Mouse (Mus musculus) megakaryocyte, adult 5-6 weeks (primary cell): ENCODE results near the gene Brsk1. TPM values are rescaled to one million over a fixed set of nuclear protein-coding genes. Genes with fewer than 3 reads are reported as not detected.

Source experiments
- total RNA-seq, 2 experiments: library from RNA; stranded (forward) in 1 of 2; stranded (reverse) in 1 of 2; fragments of 153-499, 151-499 nt in 1 of 2; fragments of 221-1000, 200-1000 nt in 1 of 2; gene quantifications; 2 replicates each; pipeline versions ENCODE4 v1.2.3 to v1.2.4; 2015 to 2017

Brsk1 gene
- total RNA-seq, 2 experiments from 2014 or later, result not detected

Other genes with a start within 250 kb of the Brsk1 start
- 1.1 and 1.8 TPM in 2 replicates for gene Rdh13, start 245.0 kb upstream of the Brsk1 start, total RNA-seq (2015)
- 4.7 and 5.4 TPM in 2 replicates for gene Rdh13, start 245.0 kb upstream of the Brsk1 start, total RNA-seq (2017)
- 1.4 and 5.3 TPM in 2 replicates for gene Eps8l1, start 229.9 kb upstream of the Brsk1 start, total RNA-seq (2015)
- 4.5 and 5.1 TPM in 2 replicates for gene Eps8l1, start 229.9 kb upstream of the Brsk1 start, total RNA-seq (2017)
- gene Ppp1r12c, start 188.9 kb upstream of the Brsk1 start, total RNA-seq (2015), result 106 and 134 TPM in 2 replicates
- gene Ppp1r12c, start 188.9 kb upstream of the Brsk1 start, total RNA-seq (2017), result 146 and 169 TPM in 2 replicates
- 2.6 and 5.8 TPM in 2 replicates for gene Tnnt1, start 174.2 kb upstream of the Brsk1 start, total RNA-seq (2015)
- gene Tnnt1, start 174.2 kb upstream of the Brsk1 start, total RNA-seq (2017), result 8.6 and 13.4 TPM in 2 replicates
- gene Tnni3, start 166.4 kb upstream of the Brsk1 start, total RNA-seq (2015), result 5.1 and 8.8 TPM in 2 replicates
- 1.7 TPM in 1 of 2 replicates, not detected in the other for gene Tnni3, start 166.4 kb upstream of the Brsk1 start, total RNA-seq (2017)
- 1.3 TPM in 2 replicates for gene Dnaaf3, start 158.2 kb upstream of the Brsk1 start, total RNA-seq (2015)
- gene Dnaaf3, start 158.2 kb upstream of the Brsk1 start, total RNA-seq (2017), result 1.0 TPM in 2 replicates
- not detected in 2 replicates for gene Syt5, start 143.1 kb upstream of the Brsk1 start, total RNA-seq (2015)
- not detected in 2 replicates for gene Syt5, start 143.1 kb upstream of the Brsk1 start, total RNA-seq (2017)
- not detected in 2 replicates for gene Ptprh, start 86.6 kb upstream of the Brsk1 start, total RNA-seq (2015)
- not detected in 2 replicates for gene Ptprh, start 86.6 kb upstream of the Brsk1 start, total RNA-seq (2017)
- 8.9 and 10.7 TPM in 2 replicates for gene Tmem86b, start 59.2 kb upstream of the Brsk1 start, total RNA-seq (2015)
- 13.6 and 22.1 TPM in 2 replicates for gene Tmem86b, start 59.2 kb upstream of the Brsk1 start, total RNA-seq (2017)
- gene Ppp6r1, start 31.6 kb upstream of the Brsk1 start, total RNA-seq (2015), result 71.1 and 72.6 TPM in 2 replicates
- gene Ppp6r1, start 31.6 kb upstream of the Brsk1 start, total RNA-seq (2017), result 85.6 and 101 TPM in 2 replicates
- gene Hspbp1, start 5.5 kb upstream of the Brsk1 start, total RNA-seq (2015), result 12.7 and 16.9 TPM in 2 replicates
- gene Hspbp1, start 5.5 kb upstream of the Brsk1 start, total RNA-seq (2017), result 9.8 and 15.3 TPM in 2 replicates
- gene Tmem150b, start 34.6 kb downstream of the Brsk1 start, total RNA-seq (2015), result 11.4 and 13.3 TPM in 2 replicates
- 15.5 and 18.0 TPM in 2 replicates for gene Tmem150b, start 34.6 kb downstream of the Brsk1 start, total RNA-seq (2017)
- gene Kmt5c, start 49.5 kb downstream of the Brsk1 start, total RNA-seq (2015), result 32.4 and 38.4 TPM in 2 replicates
- 44.2 and 58.2 TPM in 2 replicates for gene Kmt5c, start 49.5 kb downstream of the Brsk1 start, total RNA-seq (2017)
- gene Cox6b2, start 62.5 kb downstream of the Brsk1 start, total RNA-seq (2015), result 29.5 and 32.4 TPM in 2 replicates
- gene Cox6b2, start 62.5 kb downstream of the Brsk1 start, total RNA-seq (2017), result 20.5 and 24.8 TPM in 2 replicates
- not detected in 2 replicates for gene Fam71e2, start 80.7 kb downstream of the Brsk1 start, total RNA-seq (2015)
- gene Fam71e2, start 80.7 kb downstream of the Brsk1 start, total RNA-seq (2017), result not detected in 2 replicates
- gene Il11, start 92.3 kb downstream of the Brsk1 start, total RNA-seq (2015), result not detected in 2 replicates
- gene Il11, start 92.3 kb downstream of the Brsk1 start, total RNA-seq (2017), result not detected in 2 replicates
- gene Tmem190, start 92.3 kb downstream of the Brsk1 start, total RNA-seq (2015), result not detected in 2 replicates
- not detected in 2 replicates for gene Tmem190, start 92.3 kb downstream of the Brsk1 start, total RNA-seq (2017)
- gene Tmem238, start 99.1 kb downstream of the Brsk1 start, total RNA-seq (2015), result 1.3 and 3.0 TPM in 2 replicates
- 0.61 and 2.5 TPM in 2 replicates for gene Tmem238, start 99.1 kb downstream of the Brsk1 start, total RNA-seq (2017)
- gene Rpl28, start 102.3 kb downstream of the Brsk1 start, total RNA-seq (2015), result 1,340 and 1,433 TPM in 2 replicates
- gene Rpl28, start 102.3 kb downstream of the Brsk1 start, total RNA-seq (2017), result 535 and 673 TPM in 2 replicates
- 313 and 324 TPM in 2 replicates for gene Ube2s, start 122.0 kb downstream of the Brsk1 start, total RNA-seq (2015)
- 178 and 185 TPM in 2 replicates for gene Ube2s, start 122.0 kb downstream of the Brsk1 start, total RNA-seq (2017)
- gene Shisa7, start 154.1 kb downstream of the Brsk1 start, total RNA-seq (2015), result not detected in 2 replicates
- not detected in 2 replicates for gene Shisa7, start 154.1 kb downstream of the Brsk1 start, total RNA-seq (2017)
- 6.5 and 9.2 TPM in 2 replicates for gene Isoc2b, start 179.7 kb downstream of the Brsk1 start, total RNA-seq (2015)
- gene Isoc2b, start 179.7 kb downstream of the Brsk1 start, total RNA-seq (2017), result 70.2 and 91.2 TPM in 2 replicates
- 2.3 and 3.0 TPM in 2 replicates for gene Isoc2a, start 186.5 kb downstream of the Brsk1 start, total RNA-seq (2015)
- gene Isoc2a, start 186.5 kb downstream of the Brsk1 start, total RNA-seq (2017), result 5.0 TPM in 2 replicates
- not detected in 2 replicates for gene Gm36210, start 215.9 kb downstream of the Brsk1 start, total RNA-seq (2015)
- not detected in 2 replicates for gene Gm36210, start 215.9 kb downstream of the Brsk1 start, total RNA-seq (2017)
- 6.7 and 7.3 TPM in 2 replicates for gene Zfp628, start 224.6 kb downstream of the Brsk1 start, total RNA-seq (2015)
- gene Zfp628, start 224.6 kb downstream of the Brsk1 start, total RNA-seq (2017), result 1.9 and 3.0 TPM in 2 replicates
- 0.13 and 0.82 TPM in 2 replicates for gene Nat14, start 231.4 kb downstream of the Brsk1 start, total RNA-seq (2015)
- gene Nat14, start 231.4 kb downstream of the Brsk1 start, total RNA-seq (2017), result 0.11 and 1.1 TPM in 2 replicates
- not detected in 2 replicates for gene Ssc5d, start 235.2 kb downstream of the Brsk1 start, total RNA-seq (2015)
- 0.04 TPM in 1 of 2 replicates, not detected in the other for gene Ssc5d, start 235.2 kb downstream of the Brsk1 start, total RNA-seq (2017)